Mouse (Mus musculus): Measurements from ENCODE around the gene Tex2. TPM values are rescaled to one million over a fixed set of nuclear protein-coding genes. Genes with fewer than 3 reads are reported as not detected.

Gene Tex2
- total and polyA plus RNA-seq, 2 experiments from 2014 or later, result 23.0 to 49.3 TPM

DNA sequence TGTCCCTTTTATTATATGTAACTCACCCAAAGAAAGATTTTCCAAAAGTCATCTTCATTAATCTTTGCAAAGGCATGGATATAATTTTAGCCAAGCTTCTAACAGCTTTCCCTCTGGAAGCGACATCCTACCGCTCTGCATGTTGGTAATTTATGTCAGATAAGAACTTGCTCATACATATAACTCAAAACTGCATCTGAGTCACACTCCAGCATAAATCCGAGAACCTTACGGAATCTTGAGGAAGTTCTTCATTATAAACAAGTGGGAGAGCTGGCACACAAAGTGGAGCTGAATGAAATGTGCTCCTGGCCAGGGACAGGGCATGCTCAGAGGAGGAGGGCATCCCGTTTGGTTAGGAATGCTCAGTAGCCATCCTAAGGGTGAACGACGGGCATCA, 53.5 kb downstream of the Tex2 start:
- TF ChIP-seq CTCF (IDR thresholded peaks at IDR 0.05; ENCODE audit: low read depth), result no peak
- Histone ChIP-seq H3K9ac (no peak overlapping the region), H3K27ac (ENCODE audit: low read depth, low read length) (no peak overlapping the region), H3K4me2 (ENCODE audit: low read depth) (no peak overlapping the region), H3K9me3 (ENCODE audit: low read length) (no peaks in the 10 kb centered on the region), H3K4me3 (ENCODE audit: low read depth, low read length) (no peak overlapping the region), H3K36me3 (ENCODE audit: insufficient read depth) (no peaks in the 10 kb centered on the region), H3K4me1 (ENCODE audit: insufficient read depth) (no peaks in the 10 kb centered on the region), H3K27me3 (ENCODE audit: insufficient read depth, low read length) (no peaks in the 10 kb centered on the region)
- DNase-seq (no peak), ATAC-seq (no peak)
- 84% methylated on average over 7 of the region's 7 CpGs for WGBS

DNA sequence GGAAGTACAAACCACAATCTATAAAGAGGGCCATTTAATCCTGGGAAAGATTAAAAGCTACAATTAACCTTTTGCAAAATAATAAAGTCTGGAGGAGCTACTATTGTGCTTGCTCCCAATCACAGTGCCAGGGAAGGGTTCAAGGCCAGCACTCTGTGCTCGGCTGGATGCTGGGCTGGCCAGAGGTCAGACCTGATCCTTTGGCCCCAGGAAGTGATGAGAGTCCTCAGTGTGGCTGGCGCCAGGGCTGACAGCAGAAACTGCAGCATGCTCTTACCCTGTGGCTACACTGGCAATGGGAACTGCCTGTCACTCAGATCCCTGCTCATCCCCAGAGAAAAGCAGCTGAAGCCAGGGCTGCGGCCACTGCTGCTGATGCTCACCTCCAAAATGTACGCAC, 55.2 kb downstream of the Tex2 start:
- no peak for ATAC-seq
- no peaks in the 10 kb centered on the region for H3K36me3 ChIP-seq (ENCODE audit: insufficient read depth)
- WGBS, result 73% methylated on average over 4 of the region's 4 CpGs

DNA sequence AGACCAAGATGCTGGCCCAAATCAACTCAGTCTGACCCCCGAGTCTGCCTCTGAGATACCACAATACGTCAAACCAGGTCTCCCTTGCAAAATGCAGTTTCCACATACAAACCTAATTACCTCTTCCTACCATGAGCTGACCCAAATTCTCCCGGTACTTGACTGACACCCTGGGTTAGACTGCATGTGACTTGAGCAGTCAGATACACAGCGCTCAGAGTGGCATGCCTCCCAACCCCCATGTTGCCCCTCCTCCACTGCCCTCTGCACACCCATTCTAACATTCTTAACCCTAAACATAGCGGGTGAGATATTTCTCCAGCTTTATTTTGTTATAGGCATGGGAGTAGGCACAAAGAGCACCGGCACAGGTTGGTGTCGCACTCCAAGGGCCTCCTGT, 55.8 kb downstream of the Tex2 start:
- TF ChIP-seq CTCF (IDR thresholded peaks at IDR 0.05; ENCODE audit: low read depth), result no peak
- Histone ChIP-seq H3K27me3 (ENCODE audit: insufficient read depth, low read length) (no peaks in the 10 kb centered on the region), H3K9ac (no peak overlapping the region), H3K4me2 (ENCODE audit: low read depth) (no peak overlapping the region), H3K36me3 (ENCODE audit: insufficient read depth) (no peaks in the 10 kb centered on the region), H3K27ac (ENCODE audit: low read depth, low read length) (no peak overlapping the region), H3K4me1 (ENCODE audit: insufficient read depth) (no peaks in the 10 kb centered on the region), H3K9me3 (ENCODE audit: low read length) (no peaks in the 10 kb centered on the region), H3K4me3 (ENCODE audit: low read depth, low read length) (no peak overlapping the region)
- DNase-seq (no peak), ATAC-seq (no peak)
- 80% methylated on average over 7 of the region's 7 CpGs for WGBS

More for the DNA sequence above, 55.2 kb downstream of the Tex2 start:
- no peak for TF ChIP-seq CTCF (IDR thresholded peaks at IDR 0.05; ENCODE audit: low read depth)
- Histone ChIP-seq H3K9ac (no peak overlapping the region), H3K4me2 (ENCODE audit: low read depth) (no peak overlapping the region), H3K4me3 (ENCODE audit: low read depth, low read length) (no peak overlapping the region), H3K9me3 (ENCODE audit: low read length) (no peaks in the 10 kb centered on the region), H3K4me1 (ENCODE audit: insufficient read depth) (no peaks in the 10 kb centered on the region), H3K27ac (ENCODE audit: low read depth, low read length) (no peak overlapping the region), H3K27me3 (ENCODE audit: insufficient read depth, low read length) (no peaks in the 10 kb centered on the region)
- DNase-seq, result no peak

DNA sequence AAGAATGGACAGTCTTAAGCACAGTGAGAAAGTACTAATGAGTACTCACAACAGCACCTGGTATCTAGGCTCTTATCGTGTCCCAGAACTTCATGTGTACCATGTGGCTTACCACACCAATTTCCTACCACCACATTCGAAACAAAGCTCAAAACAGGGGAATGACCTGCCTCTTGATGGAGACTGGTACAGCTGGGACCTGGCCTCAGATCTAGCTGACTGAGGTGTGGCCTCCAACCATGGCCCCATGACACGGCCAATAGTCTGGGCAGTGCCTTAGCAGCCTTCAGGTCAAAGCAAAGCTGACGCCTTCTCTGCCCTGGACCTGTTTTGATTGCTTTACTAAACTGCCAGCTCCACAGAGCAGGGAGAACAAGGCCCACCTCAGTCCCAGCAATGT, 56.5 kb downstream of the Tex2 start:
- 81% methylated on average over 4 of the region's 4 CpGs for WGBS
- no peaks in the 10 kb centered on the region for H3K27me3 ChIP-seq (ENCODE audit: insufficient read depth, low read length)
- DNase-seq (no peak), ATAC-seq (no peak)
- no peak for TF ChIP-seq CTCF (IDR thresholded peaks at IDR 0.05; ENCODE audit: low read depth)
- no peak overlapping the region for H3K4me3 ChIP-seq (ENCODE audit: low read depth, low read length)
- no peak overlapping the region for H3K9ac ChIP-seq
- H3K4me1 ChIP-seq (ENCODE audit: insufficient read depth), result no peaks in the 10 kb centered on the region
- no peak overlapping the region for H3K27ac ChIP-seq (ENCODE audit: low read depth, low read length)
- H3K4me2 ChIP-seq (ENCODE audit: low read depth), result no peak overlapping the region
- H3K36me3 ChIP-seq (ENCODE audit: insufficient read depth), result no peaks in the 10 kb centered on the region
- H3K9me3 ChIP-seq (ENCODE audit: low read length), result no peaks in the 10 kb centered on the region

DNA sequence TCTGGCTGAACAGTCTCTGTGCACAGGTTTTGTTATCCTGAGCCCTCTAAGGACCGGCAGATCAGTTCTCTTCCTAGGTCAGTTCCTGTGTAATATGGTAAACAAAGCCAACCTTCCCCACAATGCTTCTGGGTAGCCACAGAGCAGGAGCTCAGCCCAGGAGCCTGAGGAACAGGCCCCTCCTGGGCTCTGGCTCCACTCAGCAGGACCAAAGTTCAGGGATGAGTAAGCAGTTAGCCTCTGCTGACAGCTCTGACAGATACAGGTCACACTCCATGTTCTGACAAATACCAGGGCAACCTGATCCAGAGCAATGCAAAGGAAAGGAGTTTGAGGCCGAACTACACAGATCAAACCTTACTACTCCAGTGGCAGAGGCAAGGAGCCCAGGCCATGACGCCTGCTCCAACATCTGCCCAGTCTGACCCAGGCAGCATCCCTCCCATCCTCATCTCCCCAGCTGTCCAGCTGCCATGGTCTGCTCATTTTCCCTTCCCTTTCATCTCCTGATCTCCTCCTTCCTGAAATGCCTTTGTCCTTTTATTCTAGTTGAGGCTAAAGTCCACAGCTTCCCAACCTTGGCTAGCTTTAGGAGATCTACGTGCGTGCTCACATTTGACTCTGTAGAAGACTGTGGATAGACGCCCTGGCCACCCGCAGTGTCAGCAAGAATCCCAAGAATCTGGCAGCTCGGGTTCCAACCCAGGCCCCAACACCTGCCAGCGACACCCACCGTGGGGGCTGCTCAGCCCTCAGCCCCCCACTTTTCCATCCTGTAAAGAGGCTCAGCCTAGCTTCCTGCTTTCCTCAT, 57.2 kb downstream of the Tex2 start:
- Histone ChIP-seq H3K9ac (no peak overlapping the region), H3K4me2 (ENCODE audit: low read depth) (no peak overlapping the region), H3K27me3 (ENCODE audit: insufficient read depth, low read length) (no peaks in the 10 kb centered on the region), H3K27ac (ENCODE audit: low read depth, low read length) (no peak overlapping the region), H3K4me3 (ENCODE audit: low read depth, low read length) (no peak overlapping the region), H3K9me3 (ENCODE audit: low read length) (no peaks in the 10 kb centered on the region), H3K36me3 (ENCODE audit: insufficient read depth) (no peaks in the 10 kb centered on the region), H3K4me1 (ENCODE audit: insufficient read depth) (no peaks in the 10 kb centered on the region)
- 63% methylated on average over 10 of the region's 10 CpGs for WGBS
- DNase-seq (no peak), ATAC-seq (no peak)
- TF ChIP-seq CTCF (IDR thresholded peaks at IDR 0.05; ENCODE audit: low read depth), result no peak

DNA sequence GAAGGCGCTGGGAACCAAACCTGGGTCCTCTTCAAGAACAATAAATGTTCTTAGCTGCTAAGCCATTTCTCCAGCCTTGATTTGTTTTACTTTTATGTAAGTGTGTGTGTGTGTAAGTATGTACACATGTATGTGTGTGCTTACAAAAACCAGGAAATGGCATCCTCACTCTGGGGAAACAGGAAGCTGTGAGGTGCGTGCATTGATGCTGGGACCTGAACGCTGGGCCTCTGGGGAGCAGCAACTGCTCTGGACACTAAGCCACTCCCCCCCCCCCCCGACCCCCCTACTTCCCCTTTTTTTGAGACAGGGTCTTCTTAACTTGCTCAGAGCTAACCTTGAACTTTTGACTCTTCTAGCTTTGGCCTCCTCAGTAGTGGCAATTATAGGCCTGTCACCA, 62.8 kb downstream of the Tex2 start:
- Histone ChIP-seq H3K4me3 (ENCODE audit: low read depth, low read length) (no peak overlapping the region), H3K9me3 (ENCODE audit: low read length) (no peaks in the 10 kb centered on the region), H3K4me1 (ENCODE audit: insufficient read depth) (no peaks in the 10 kb centered on the region), H3K27me3 (ENCODE audit: insufficient read depth, low read length) (no peaks in the 10 kb centered on the region), H3K36me3 (ENCODE audit: insufficient read depth) (0 out of 2 replicates have a peak, but pooled peaks cover 12% of the 10 kb centered on the region), H3K9ac (no peak overlapping the region), H3K27ac (ENCODE audit: low read depth, low read length) (no peak overlapping the region), H3K4me2 (ENCODE audit: low read depth) (no peak overlapping the region)
- ATAC-seq, result no peak
- WGBS, result 94% methylated on average over 4 of the region's 4 CpGs
- TF ChIP-seq CTCF (IDR thresholded peaks at IDR 0.05; ENCODE audit: low read depth), result no peak
- DNase-seq, result no peak

DNA sequence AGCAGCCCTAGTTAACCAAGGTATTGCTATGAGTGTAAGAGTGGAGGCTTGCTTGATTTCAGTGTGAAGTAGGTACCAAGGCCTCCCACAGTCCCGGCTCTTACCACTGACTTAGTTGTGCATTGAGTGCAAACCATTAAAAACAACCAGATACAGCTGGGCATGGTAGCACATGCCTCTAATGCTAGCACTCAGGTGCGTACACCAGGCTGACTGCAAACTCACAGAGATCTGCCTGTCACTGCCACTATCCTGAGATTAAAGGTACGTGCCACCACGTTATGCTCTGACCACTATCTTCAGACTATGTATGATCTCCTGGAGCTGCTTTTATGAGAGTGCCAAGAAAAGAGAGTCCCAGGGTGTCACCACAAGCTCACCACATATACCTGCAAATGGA, 67.1 kb downstream of the Tex2 start:
- H3K4me3 ChIP-seq (ENCODE audit: low read depth, low read length), result no peak overlapping the region

More for the DNA sequence above, 67.1 kb downstream of the Tex2 start:
- H3K4me1 ChIP-seq (ENCODE audit: insufficient read depth), result no peaks in the 10 kb centered on the region
- H3K36me3 ChIP-seq (ENCODE audit: insufficient read depth), result peaks cover 33% of the 10 kb centered on the region
- H3K27me3 ChIP-seq (ENCODE audit: insufficient read depth, low read length), result no peaks in the 10 kb centered on the region
- H3K9me3 ChIP-seq (ENCODE audit: low read length), result no peaks in the 10 kb centered on the region
- no peak for DNase-seq
- no peak for ATAC-seq
- H3K27ac ChIP-seq (ENCODE audit: low read depth, low read length), result no peak overlapping the region
- no peak overlapping the region for H3K9ac ChIP-seq
- no peak overlapping the region for H3K4me2 ChIP-seq (ENCODE audit: low read depth)
- TF ChIP-seq CTCF (IDR thresholded peaks at IDR 0.05; ENCODE audit: low read depth), result no peak
- WGBS, result 95% methylated on average over 4 of the region's 4 CpGs
